In genomic region chr4:133569291-133570065, GRCm38 (mm10) we compare ENCODE assay signal across 21 mouse cellular contexts. TPM values are rescaled to one million over a fixed set of nuclear protein-coding genes. Genes with fewer than 3 reads are reported as not detected.
DNase-seq lines count a peak whose midpoint lies in the region; ATAC-seq and TF ChIP-seq lines count a peak whose summit lies in the region.
"Had no signal": no experiment of that assay in that cellular context is flagged by ENCODE, and none has a peak within 500 bp of the region (broad histone marks: within the 10 kb centered on the region; RNA-seq: fewer than 3 reads in every experiment).

No protein-coding gene starts in this region.

- H3K27me3 ChIP-seq in kidney, adult 2 months (replicated peaks; ENCODE audit: control insufficient read depth, insufficient read depth, low read length) = no peaks in the 10 kb centered on the region
- H3K27me3 ChIP-seq in E14TG2a.4 (ENCODE audit: insufficient read depth, low read length) = no peaks in the 10 kb centered on the region
- H3K27me3 ChIP-seq in kidney, embryonic 16.5 days (ENCODE audit: insufficient read depth, low read length) = no peaks in the 10 kb centered on the region
- no peaks in the 10 kb centered on the region for H3K27me3 ChIP-seq in liver, postnatal 0 days (ENCODE audit: insufficient read depth, low read length)
- H3K27me3 ChIP-seq: forebrain, embryonic 12.5 days; heart, embryonic 12.5 days; limb, embryonic 12.5 days; megakaryocyte, embryonic 14.5 days; neural tube, embryonic 12.5 days had no signal

- no peak for TF ChIP-seq POLR2A in kidney, adult 2 months (IDR thresholded peaks at IDR 0.05; ENCODE audit: low read depth, low read length)

- peak; percentile 63; the same call in 1 of the 2 replicates for TF ChIP-seq EP300 in liver, postnatal 0 days (IDR thresholded peaks at IDR 0.05; ENCODE audit: low read depth)

- 0 out of 2 replicates have a peak overlapping the region, but pooled peaks have one; percentile 41 for H3K9ac ChIP-seq in kidney, embryonic 16.5 days (replicated peaks; ENCODE audit: low read length)
- H3K9ac ChIP-seq in liver, postnatal 0 days (replicated peaks) = no peak overlapping the region
- H3K9ac ChIP-seq: forebrain, embryonic 12.5 days; heart, embryonic 12.5 days; limb, embryonic 12.5 days; neural tube, embryonic 12.5 days had no signal

- no peak overlapping the region for H3K4me3 ChIP-seq in kidney, adult 2 months (ENCODE audit: insufficient read depth, low read depth, low read length)
- peak overlapping the region; percentile 65 for H3K4me3 ChIP-seq in E14TG2a.4 (replicated peaks; ENCODE audit: low read length)
- H3K4me3 ChIP-seq in kidney, embryonic 16.5 days (ENCODE audit: low read length) = no peak overlapping the region
- no peak overlapping the region for H3K4me3 ChIP-seq in liver, postnatal 0 days (ENCODE audit: low read depth, low read length)
- H3K4me3 ChIP-seq: forebrain, embryonic 12.5 days; heart, embryonic 12.5 days; limb, embryonic 12.5 days; megakaryocyte, embryonic 14.5 days; neural tube, embryonic 12.5 days had no signal

- no peaks in the 10 kb centered on the region for H3K9me3 ChIP-seq in E14TG2a.4 (ENCODE audit: low read length)
- peaks cover 1% of the 10 kb centered on the region; the same call in 1 of the 2 replicates for H3K9me3 ChIP-seq in kidney, embryonic 16.5 days (ENCODE audit: low read length)
- H3K9me3 ChIP-seq in liver, postnatal 0 days (ENCODE audit: low read length) = no peaks in the 10 kb centered on the region
- H3K9me3 ChIP-seq: forebrain, embryonic 12.5 days; neural tube, embryonic 12.5 days had no signal

- peak overlapping the region; percentile 41 for H3K4me2 ChIP-seq in kidney, embryonic 16.5 days (replicated peaks; ENCODE audit: low read depth, low read length)
- peak overlapping the region; percentile 45 for H3K4me2 ChIP-seq in liver, postnatal 0 days (ENCODE audit: low read depth, low read length)
- H3K4me2 ChIP-seq: forebrain, embryonic 12.5 days; heart, embryonic 12.5 days; limb, embryonic 12.5 days; neural tube, embryonic 12.5 days had no signal

- 38% methylated on average over 10 of the region's 10 CpGs for WGBS in kidney, adult 2 months
- 53% methylated on average over 10 of the region's 10 CpGs for WGBS in kidney, embryonic 16.5 days
- WGBS in liver, postnatal 0 days (ENCODE audit: insufficient replicate concordance) = 53% methylated on average over 10 of the region's 10 CpGs

- H3K4me1 ChIP-seq in kidney, adult 2 months (ENCODE audit: control insufficient read depth, insufficient read depth, low read length) = peaks cover 14% of the 10 kb centered on the region; the same call in 1 of the 2 replicates
- H3K4me1 ChIP-seq in E14TG2a.4 (replicated peaks; ENCODE audit: low read depth, low read length) = peaks cover 31% of the 10 kb centered on the region
- peaks cover 5% of the 10 kb centered on the region; the same call in 1 of the 2 replicates for H3K4me1 ChIP-seq in kidney, embryonic 16.5 days (ENCODE audit: insufficient read depth, low read length)
- peaks cover 5% of the 10 kb centered on the region for H3K4me1 ChIP-seq in liver, postnatal 0 days (ENCODE audit: insufficient read depth)
- H3K4me1 ChIP-seq: heart, embryonic 12.5 days; limb, embryonic 12.5 days had no signal

- H3K27ac ChIP-seq in kidney, adult 2 months (ENCODE audit: insufficient read depth, low read depth, low read length) = peak overlapping the region; percentile 70
- H3K27ac ChIP-seq in kidney, embryonic 16.5 days (ENCODE audit: low read length) = no peak overlapping the region
- H3K27ac ChIP-seq in liver, postnatal 0 days (ENCODE audit: low read depth) = peak overlapping the region; percentile 97
- H3K27ac ChIP-seq: forebrain, embryonic 12.5 days; limb, embryonic 12.5 days; neural tube, embryonic 12.5 days had no signal

- DNase-seq in kidney, adult 2 months = peak; percentile 75
- no peak for DNase-seq in kidney, adult 11 months
- DNase-seq in liver, postnatal 0 days = no peak
- no peak for DNase-seq in heart, postnatal 4 days
- DNase-seq in cerebellum, postnatal 36 days = no peak
- DNase-seq in gastrocnemius, postnatal 25 days = no peak
- DNase-seq: cerebellum, adult 11-12 months; cerebellum, postnatal 25 days; layer of hippocampus, adult 9-11 months; lung, postnatal 10 days; thymus, postnatal 25 days had no signal

- no peak for TF ChIP-seq CTCF in kidney, adult 2 months (conservative IDR thresholded peaks at IDR 0.05; ENCODE audit: insufficient read depth, insufficient read length, low read depth, low read length)
- TF ChIP-seq CTCF in E14TG2a.4 (conservative IDR thresholded peaks at IDR 0.05; ENCODE audit: low read length) = no peak
- TF ChIP-seq CTCF in liver, postnatal 0 days (IDR thresholded peaks at IDR 0.05; ENCODE audit: low read depth) = no peak

- ATAC-seq in kidney, embryonic 16.5 days (ENCODE audit: low FRiP score, low TSS enrichment) = no peak
- peak; percentile 75 for ATAC-seq in liver, postnatal 0 days

- H3K36me3 ChIP-seq in kidney, adult 2 months (ENCODE audit: control insufficient read depth, insufficient read depth, low read length) = no peaks in the 10 kb centered on the region
- H3K36me3 ChIP-seq in E14TG2a.4 (ENCODE audit: insufficient read depth, low read length) = no peaks in the 10 kb centered on the region
- no peaks in the 10 kb centered on the region for H3K36me3 ChIP-seq in kidney, embryonic 16.5 days (ENCODE audit: insufficient read depth, low read length)
- H3K36me3 ChIP-seq in liver, postnatal 0 days (replicated peaks; ENCODE audit: insufficient read depth, low read length) = no peaks in the 10 kb centered on the region
- H3K36me3 ChIP-seq: forebrain, embryonic 12.5 days; heart, embryonic 12.5 days; limb, embryonic 12.5 days; neural tube, embryonic 12.5 days had no signal

RNA-seq across cellular contexts. Expression of gene Gpatch3, which starts 5.1 kb away (rescaled TPM):
- 3.8 and 4.6 TPM in 2 replicates for polyA plus RNA-seq in kidney, adult 2 months (2012; rRNA removed)
- polyA plus RNA-seq in kidney, embryonic 16.5 days (2015; fragmentation: Nextera tagmentation; extraction: Ambion mirVana) = 7.5 and 8.3 TPM in 2 replicates
- 4.5 and 5.3 TPM in 2 replicates for polyA plus RNA-seq in liver, postnatal 0 days (2015; fragmentation: Nextera tagmentation; extraction: Ambion mirVana)
- 1 to 10 TPM; 5.2 to 6.0 TPM for total RNA-seq in heart, postnatal 4 days (2021)
- total RNA-seq in gastrocnemius, postnatal 25 days (2021) = 1 to 10 TPM; 2.1 to 3.6 TPM

RNA-seq across cellular contexts. Expression of gene Gpn2, which starts 14.7 kb away (rescaled TPM):
- polyA plus RNA-seq in kidney, adult 2 months (2012; rRNA removed) = 26.7 and 31.4 TPM in 2 replicates
- 20.9 and 21.0 TPM in 2 replicates for polyA plus RNA-seq in kidney, embryonic 16.5 days (2015; fragmentation: Nextera tagmentation; extraction: Ambion mirVana)
- 10.2 and 10.9 TPM in 2 replicates for polyA plus RNA-seq in liver, postnatal 0 days (2015; fragmentation: Nextera tagmentation; extraction: Ambion mirVana)
- 10 to 100 TPM; 11.0 to 11.1 TPM for total RNA-seq in heart, postnatal 4 days (2021)
- 1 to 10 TPM; 4.6 to 4.9 TPM for total RNA-seq in gastrocnemius, postnatal 25 days (2021)

RNA-seq across cellular contexts. Expression of gene Nr0b2, which starts 16.3 kb away (rescaled TPM):
- 6.0 and 6.8 TPM in 2 replicates for polyA plus RNA-seq in kidney, adult 2 months (2012; rRNA removed)
- polyA plus RNA-seq in kidney, embryonic 16.5 days (2015; fragmentation: Nextera tagmentation; extraction: Ambion mirVana) = 0.57 and 0.97 TPM in 2 replicates
- polyA plus RNA-seq in liver, postnatal 0 days (2015; fragmentation: Nextera tagmentation; extraction: Ambion mirVana) = 32.7 and 44.1 TPM in 2 replicates
- 10 to 100 TPM in 1 of 2 experiments, 1 to 10 TPM in 1; 8.0 to 11.5 TPM for total RNA-seq in heart, postnatal 4 days (2021)
- not detected for total RNA-seq in gastrocnemius, postnatal 25 days (2021)
- total RNA-seq: hematopoietic stem cell, adult 5-6 weeks; left cerebral cortex, adult 8-10 months had no signal
- polyA plus RNA-seq: forebrain, embryonic 12.5 days; gonadal fat pad, adult 2 months; limb, embryonic 12.5 days; neural tube, embryonic 12.5 days had no signal

RNA-seq across cellular contexts. Expression of gene Nudc, which starts 23.7 kb away (rescaled TPM):
- polyA plus RNA-seq in kidney, adult 2 months (2012; rRNA removed) = 42.7 and 61.4 TPM in 2 replicates
- 293 and 321 TPM in 2 replicates for polyA plus RNA-seq in kidney, embryonic 16.5 days (2015; fragmentation: Nextera tagmentation; extraction: Ambion mirVana)
- 118 and 129 TPM in 2 replicates for polyA plus RNA-seq in liver, postnatal 0 days (2015; fragmentation: Nextera tagmentation; extraction: Ambion mirVana)
- total RNA-seq in heart, postnatal 4 days (2021) = 10 to 100 TPM; 89.3 to 90.2 TPM
- total RNA-seq in gastrocnemius, postnatal 25 days (2021) = 10 to 100 TPM; 40.3 to 44.7 TPM

RNA-seq across cellular contexts. Expression of gene Sfn, which starts 32.5 kb away (rescaled TPM):
- polyA plus RNA-seq in kidney, adult 2 months (2012; rRNA removed) = 7.2 and 7.6 TPM in 2 replicates
- polyA plus RNA-seq in kidney, embryonic 16.5 days (2015; fragmentation: Nextera tagmentation; extraction: Ambion mirVana) = 20.7 and 21.4 TPM in 2 replicates
- 0.40 and 0.59 TPM in 2 replicates for polyA plus RNA-seq in liver, postnatal 0 days (2015; fragmentation: Nextera tagmentation; extraction: Ambion mirVana)
- 1 to 10 TPM; 1.3 to 1.4 TPM for total RNA-seq in heart, postnatal 4 days (2021)
- 1 to 10 TPM; 1.1 to 1.2 TPM for total RNA-seq in gastrocnemius, postnatal 25 days (2021)
